Mouse (Mus musculus): ENCODE data around the gene Ubxn2a. TPM values are rescaled to one million over a fixed set of nuclear protein-coding genes. Genes with fewer than 3 reads are reported as not detected.
A peak's percentile ranks its signal among the peaks of the same experiment; 100 is the strongest.

The Ubxn2a gene
- 17.4 and 27.0 TPM in 2 replicates for polyA plus RNA-seq (2014; fragmentation: Nextera tagmentation; extraction: Ambion mirVana)

GRCm38 (mm10) chr12:4906951-4907906 is at the start of gene Ubxn2a:
Gene Ubxn2a (minus strand): TSS chr12:4907705.
- peak within 1 kb of the TSS; percentile 81 for H3K9ac ChIP-seq (ENCODE audit: low read depth, low read length)
- H3K36me3 ChIP-seq (ENCODE audit: control insufficient read depth, insufficient read depth, low read length), result no peaks in the 10 kb centered on the region
- H3K4me3 ChIP-seq (ENCODE audit: low read length), result peak within 1 kb of the TSS; percentile 69
- no peaks in the 10 kb centered on the region for H3K4me1 ChIP-seq (ENCODE audit: control insufficient read depth, insufficient read depth, low read length)
- H3K27ac ChIP-seq (ENCODE audit: low read depth, low read length), result peak within 1 kb of the TSS; percentile 59
- under 1% methylated on average over 112 of the region's 125 CpGs for WGBS
- no peaks in the 10 kb centered on the region for H3K9me3 ChIP-seq (ENCODE audit: control insufficient read depth, low read length)
- peak within 1 kb of the TSS; percentile 88 for H3K4me2 ChIP-seq (replicated peaks; ENCODE audit: low read depth, low read length)
- peak; percentile 96 for ATAC-seq (ENCODE audit: low FRiP score, low TSS enrichment)
- no peaks in the 10 kb centered on the region for H3K27me3 ChIP-seq (ENCODE audit: control insufficient read depth, insufficient read depth, low read length)

GRCm38 (mm10) chr12:4953156-4953555 is 45.7 kb upstream of the Ubxn2a start:
- Histone ChIP-seq H3K4me1 (ENCODE audit: control insufficient read depth, insufficient read depth, low read length) (no peaks in the 10 kb centered on the region), H3K27ac (ENCODE audit: low read depth, low read length) (no peak overlapping the region), H3K9ac (ENCODE audit: low read depth, low read length) (no peak overlapping the region), H3K4me3 (ENCODE audit: low read length) (no peak overlapping the region), H3K36me3 (ENCODE audit: control insufficient read depth, insufficient read depth, low read length) (peaks cover 61% of the 10 kb centered on the region), H3K27me3 (ENCODE audit: control insufficient read depth, insufficient read depth, low read length) (no peaks in the 10 kb centered on the region), H3K9me3 (ENCODE audit: control insufficient read depth, low read length) (no peaks in the 10 kb centered on the region), H3K4me2 (replicated peaks; ENCODE audit: low read depth, low read length) (no peak overlapping the region)
- WGBS, result 79% methylated on average over 4 of the region's 4 CpGs
- no peak for ATAC-seq (ENCODE audit: low FRiP score, low TSS enrichment)

GRCm38 (mm10) chr12:4952272-4952671 is 44.8 kb upstream of the Ubxn2a start:
- no peak overlapping the region for H3K9ac ChIP-seq (ENCODE audit: low read depth, low read length)
- no peaks in the 10 kb centered on the region for H3K9me3 ChIP-seq (ENCODE audit: control insufficient read depth, low read length)
- H3K4me1 ChIP-seq (ENCODE audit: control insufficient read depth, insufficient read depth, low read length), result no peaks in the 10 kb centered on the region
- no peak for ATAC-seq (ENCODE audit: low FRiP score, low TSS enrichment)
- no peak overlapping the region for H3K4me2 ChIP-seq (replicated peaks; ENCODE audit: low read depth, low read length)
- H3K36me3 ChIP-seq (ENCODE audit: control insufficient read depth, insufficient read depth, low read length), result peaks cover 63% of the 10 kb centered on the region
- no peaks in the 10 kb centered on the region for H3K27me3 ChIP-seq (ENCODE audit: control insufficient read depth, insufficient read depth, low read length)
- WGBS, result 95% methylated on average over 1 of the region's 1 CpGs
- H3K4me3 ChIP-seq (ENCODE audit: low read length), result no peak overlapping the region
- no peak overlapping the region for H3K27ac ChIP-seq (ENCODE audit: low read depth, low read length)

GRCm38 (mm10) chr12:4930820-4931548 is 23.5 kb upstream of the Ubxn2a start:
- 93% methylated on average over 3 of the region's 3 CpGs for WGBS
- no peak overlapping the region for H3K4me2 ChIP-seq (replicated peaks; ENCODE audit: low read depth, low read length)
- H3K9me3 ChIP-seq (ENCODE audit: control insufficient read depth, low read length), result no peaks in the 10 kb centered on the region
- no peaks in the 10 kb centered on the region for H3K4me1 ChIP-seq (ENCODE audit: control insufficient read depth, insufficient read depth, low read length)
- H3K9ac ChIP-seq (ENCODE audit: low read depth, low read length), result no peak overlapping the region
- H3K36me3 ChIP-seq (ENCODE audit: control insufficient read depth, insufficient read depth, low read length), result no peaks in the 10 kb centered on the region
- ATAC-seq (ENCODE audit: low FRiP score, low TSS enrichment), result no peak
- no peak overlapping the region for H3K4me3 ChIP-seq (ENCODE audit: low read length)
- no peaks in the 10 kb centered on the region for H3K27me3 ChIP-seq (ENCODE audit: control insufficient read depth, insufficient read depth, low read length)
- no peak overlapping the region for H3K27ac ChIP-seq (ENCODE audit: low read depth, low read length)

- ATAC-seq (ENCODE audit: low FRiP score, low TSS enrichment), result no peak
- Histone ChIP-seq H3K27me3 (ENCODE audit: control insufficient read depth, insufficient read depth, low read length) (no peaks in the 10 kb centered on the region), H3K4me1 (ENCODE audit: control insufficient read depth, insufficient read depth, low read length) (no peaks in the 10 kb centered on the region), H3K4me2 (replicated peaks; ENCODE audit: low read depth, low read length) (no peak overlapping the region), H3K4me3 (ENCODE audit: low read length) (no peak overlapping the region), H3K9me3 (ENCODE audit: control insufficient read depth, low read length) (no peaks in the 10 kb centered on the region), H3K36me3 (ENCODE audit: control insufficient read depth, insufficient read depth, low read length) (no peaks in the 10 kb centered on the region), H3K9ac (ENCODE audit: low read depth, low read length) (no peak overlapping the region), H3K27ac (ENCODE audit: low read depth, low read length) (no peak overlapping the region)
- 92% methylated on average over 2 of the region's 2 CpGs for WGBS
Observed at GRCm38 (mm10) chr12:4928197-4928596, 20.7 kb upstream of the Ubxn2a start.

- Histone ChIP-seq H3K36me3 (ENCODE audit: control insufficient read depth, insufficient read depth, low read length) (no peaks in the 10 kb centered on the region), H3K9me3 (ENCODE audit: control insufficient read depth, low read length) (no peaks in the 10 kb centered on the region), H3K4me1 (ENCODE audit: control insufficient read depth, insufficient read depth, low read length) (no peaks in the 10 kb centered on the region), H3K27ac (ENCODE audit: low read depth, low read length) (peak overlapping the region; percentile 96), H3K4me2 (replicated peaks; ENCODE audit: low read depth, low read length) (peak overlapping the region; percentile 67), H3K4me3 (ENCODE audit: low read length) (peak overlapping the region; percentile 66), H3K27me3 (ENCODE audit: control insufficient read depth, insufficient read depth, low read length) (no peaks in the 10 kb centered on the region), H3K9ac (ENCODE audit: low read depth, low read length) (peak overlapping the region; percentile 99)
- ATAC-seq (ENCODE audit: low FRiP score, low TSS enrichment), result peak; percentile 74
- WGBS, result under 1% methylated on average over 42 of the region's 48 CpGs
Observed at GRCm38 (mm10) chr12:4917805-4918591, 10.5 kb upstream of the Ubxn2a start.

GRCm38 (mm10) chr12:4916994-4917804 is 9.7 kb upstream of the Ubxn2a start, which contains the start of gene Atad2b:
Gene Atad2b (plus strand): TSS chr12:4917353.
- Histone ChIP-seq H3K9ac (ENCODE audit: low read depth, low read length) (peak within 1 kb of the TSS; percentile 99), H3K4me2 (replicated peaks; ENCODE audit: low read depth, low read length) (peak within 1 kb of the TSS; percentile 67), H3K27ac (ENCODE audit: low read depth, low read length) (peak within 1 kb of the TSS; percentile 96), H3K27me3 (ENCODE audit: control insufficient read depth, insufficient read depth, low read length) (no peaks in the 10 kb centered on the region), H3K36me3 (ENCODE audit: control insufficient read depth, insufficient read depth, low read length) (no peaks in the 10 kb centered on the region), H3K4me1 (ENCODE audit: control insufficient read depth, insufficient read depth, low read length) (no peaks in the 10 kb centered on the region), H3K9me3 (ENCODE audit: control insufficient read depth, low read length) (no peaks in the 10 kb centered on the region), H3K4me3 (ENCODE audit: low read length) (peak within 1 kb of the TSS; percentile 66)
- ATAC-seq (ENCODE audit: low FRiP score, low TSS enrichment), result peak; percentile 99
- 1% methylated on average over 80 of the region's 89 CpGs for WGBS

GRCm38 (mm10) chr12:4914944-4915343 is 7.4 kb upstream of the Ubxn2a start:
- WGBS, result 87% methylated on average over 3 of the region's 3 CpGs
- H3K9ac ChIP-seq (ENCODE audit: low read depth, low read length), result no peak overlapping the region
- no peak for ATAC-seq (ENCODE audit: low FRiP score, low TSS enrichment)

More at GRCm38 (mm10) chr12:4914944-4915343, 7.4 kb upstream of the Ubxn2a start:
- Histone ChIP-seq H3K27ac (ENCODE audit: low read depth, low read length) (no peak overlapping the region), H3K27me3 (ENCODE audit: control insufficient read depth, insufficient read depth, low read length) (no peaks in the 10 kb centered on the region), H3K9me3 (ENCODE audit: control insufficient read depth, low read length) (no peaks in the 10 kb centered on the region), H3K4me1 (ENCODE audit: control insufficient read depth, insufficient read depth, low read length) (no peaks in the 10 kb centered on the region), H3K4me2 (replicated peaks; ENCODE audit: low read depth, low read length) (no peak overlapping the region), H3K36me3 (ENCODE audit: control insufficient read depth, insufficient read depth, low read length) (no peaks in the 10 kb centered on the region), H3K4me3 (ENCODE audit: low read length) (no peak overlapping the region)
